Mouse (Mus musculus) effector memory CD4-positive, alpha-beta T cell, adult 7 months (primary cell): ENCODE data around the gene Tshz3. TPM values are rescaled to one million over a fixed set of nuclear protein-coding genes. Genes with fewer than 3 reads are reported as not detected.

Experiments
- polyA plus RNA-seq: library from polyadenylated mRNA; unstranded; fragments of 100-300 nt; shearing (Covaris generic); gene quantifications from one replicate; pipeline ENCODE4 v1.2.1, GENCODE M21; 2017

Gene Tshz3
- polyA plus RNA-seq: 0.56 TPM

GRCm38 (mm10) chr7:36697856-36698588 lies at the start of gene Tshz3:
Gene Tshz3, plus strand, starts transcription at chr7:36698118.

